In the genomic region with DNA sequence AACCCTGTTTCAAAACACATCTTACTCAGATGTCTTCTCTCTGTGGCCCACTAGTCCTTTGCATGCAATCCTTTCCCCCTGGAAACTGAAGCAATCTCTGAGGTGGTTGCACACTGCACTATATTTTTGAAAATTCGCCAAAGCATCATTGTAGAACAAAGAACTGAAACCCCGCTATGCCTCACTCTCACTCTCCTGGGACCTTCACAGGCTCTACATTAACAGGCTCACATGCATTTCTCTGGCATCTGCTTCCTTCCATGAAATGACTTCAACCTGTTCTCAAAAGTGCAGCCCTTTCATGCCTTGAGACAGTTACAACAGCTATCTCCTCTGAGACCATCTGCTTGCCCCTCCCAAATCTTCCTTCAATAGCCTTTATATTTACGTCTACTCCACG, we compare ENCODE assay signal across 22 mouse cellular contexts.
"Had no signal": no experiment of that assay in that cellular context is flagged by ENCODE, and none has a peak within 500 bp of the region (broad histone marks: within the 10 kb centered on the region; RNA-seq: fewer than 3 reads in every experiment).

No protein-coding gene starts in this region.

- ATAC-seq: intestine, postnatal 0 days; lung, postnatal 0 days; midbrain, embryonic 15.5 days had no signal

- H3K4me3 ChIP-seq: layer of hippocampus, adult 2 months; limb, embryonic 10.5 days; limb, embryonic 13.5 days; liver, embryonic 13.5 days; midbrain, embryonic 12.5 days; midbrain, embryonic 15.5 days; neural tube, embryonic 12.5 days; neural tube, embryonic 15.5 days; stomach, embryonic 15.5 days had no signal

- DNase-seq: kidney, adult 2 months; kidney, postnatal 25 days; layer of hippocampus, adult 9-11 months; liver, embryonic 13.5 days; lung, embryonic 14.5 days; retina, postnatal 1 day; right cerebral cortex, postnatal 25 days; thymus, adult 18-20 months; thymus, postnatal 14 days; thymus, postnatal 4 days had no signal

- H3K4me1 ChIP-seq: limb, embryonic 13.5 days; liver, embryonic 13.5 days; midbrain, embryonic 12.5 days; midbrain, embryonic 15.5 days; neural tube, embryonic 12.5 days; neural tube, embryonic 15.5 days; stomach, embryonic 15.5 days had no signal

- H3K27me3 ChIP-seq: limb, embryonic 13.5 days; liver, embryonic 13.5 days; midbrain, embryonic 12.5 days; midbrain, embryonic 15.5 days; neural tube, embryonic 12.5 days; neural tube, embryonic 15.5 days; stomach, embryonic 15.5 days had no signal

- H3K27ac ChIP-seq: kidney, postnatal 0 days; layer of hippocampus, adult 2 months; limb, embryonic 10.5 days; limb, embryonic 13.5 days; liver, embryonic 13.5 days; macrophage; midbrain, embryonic 12.5 days; midbrain, embryonic 15.5 days; neural tube, embryonic 12.5 days; neural tube, embryonic 15.5 days; stomach, embryonic 15.5 days had no signal

- H3K36me3 ChIP-seq: limb, embryonic 10.5 days; limb, embryonic 13.5 days; liver, embryonic 13.5 days; midbrain, embryonic 12.5 days; midbrain, embryonic 15.5 days; neural tube, embryonic 12.5 days; neural tube, embryonic 15.5 days; stomach, embryonic 15.5 days had no signal
